Mouse (Mus musculus): ENCODE measurements around the gene Rftn1. TPM values are rescaled to one million over a fixed set of nuclear protein-coding genes. Genes with fewer than 3 reads are reported as not detected.
A peak's percentile ranks its signal among the peaks of the same experiment; 100 is the strongest.
"Not testable (repeated sequence)": the region's sequence is repeated elsewhere in the genome, so short reads cannot be mapped to it uniquely, and the experiment has no call there.

The Rftn1 gene
- total RNA-seq, 2 experiments from 2014 or later, result 0.19 to 4.3 TPM

- not testable (repeated sequence) for ATAC-seq (replicated peaks; ENCODE audit: low FRiP score, poor library complexity, severe bottlenecking)
Measured at GRCm38 (mm10) chr17:50205840-50206239, 15.4 kb upstream of the Rftn1 start.

DNA sequence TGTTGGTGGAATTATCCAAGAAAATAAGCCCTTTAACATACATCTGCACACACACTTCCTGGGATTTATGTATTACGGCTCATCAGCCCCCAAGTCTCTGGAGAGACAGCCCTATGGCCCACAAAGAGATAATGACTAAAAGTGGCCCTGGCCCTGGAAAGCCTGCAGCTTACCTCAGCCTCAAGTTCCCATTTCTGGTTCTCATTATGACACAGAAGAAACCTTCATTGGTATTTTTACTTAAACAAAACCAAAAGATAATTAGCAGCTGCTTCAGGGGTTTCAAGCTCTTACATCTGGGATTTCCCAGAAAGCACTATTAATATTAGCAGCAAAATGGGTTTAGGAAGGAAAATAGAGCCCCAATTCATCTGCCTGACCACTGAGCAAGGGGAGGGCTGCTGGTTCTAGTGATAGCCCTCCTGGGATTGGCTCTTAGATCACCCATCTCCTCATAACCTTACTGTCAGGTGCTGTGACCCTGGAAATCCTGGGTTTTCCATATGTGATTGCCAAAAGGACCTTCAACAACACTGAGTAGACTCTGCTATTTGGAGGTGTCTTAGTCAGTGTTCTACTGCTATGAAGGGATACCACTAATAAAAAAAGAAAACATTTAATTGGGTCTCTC lies 14.8 kb upstream of the Rftn1 start:
- ATAC-seq (replicated peaks; ENCODE audit: low FRiP score, poor library complexity, severe bottlenecking), result no peak

GRCm38 (mm10) chr17:50201828-50202445 lies 11.5 kb upstream of the Rftn1 start:
- ATAC-seq (replicated peaks; ENCODE audit: low FRiP score, poor library complexity, severe bottlenecking), result no peak

DNA sequence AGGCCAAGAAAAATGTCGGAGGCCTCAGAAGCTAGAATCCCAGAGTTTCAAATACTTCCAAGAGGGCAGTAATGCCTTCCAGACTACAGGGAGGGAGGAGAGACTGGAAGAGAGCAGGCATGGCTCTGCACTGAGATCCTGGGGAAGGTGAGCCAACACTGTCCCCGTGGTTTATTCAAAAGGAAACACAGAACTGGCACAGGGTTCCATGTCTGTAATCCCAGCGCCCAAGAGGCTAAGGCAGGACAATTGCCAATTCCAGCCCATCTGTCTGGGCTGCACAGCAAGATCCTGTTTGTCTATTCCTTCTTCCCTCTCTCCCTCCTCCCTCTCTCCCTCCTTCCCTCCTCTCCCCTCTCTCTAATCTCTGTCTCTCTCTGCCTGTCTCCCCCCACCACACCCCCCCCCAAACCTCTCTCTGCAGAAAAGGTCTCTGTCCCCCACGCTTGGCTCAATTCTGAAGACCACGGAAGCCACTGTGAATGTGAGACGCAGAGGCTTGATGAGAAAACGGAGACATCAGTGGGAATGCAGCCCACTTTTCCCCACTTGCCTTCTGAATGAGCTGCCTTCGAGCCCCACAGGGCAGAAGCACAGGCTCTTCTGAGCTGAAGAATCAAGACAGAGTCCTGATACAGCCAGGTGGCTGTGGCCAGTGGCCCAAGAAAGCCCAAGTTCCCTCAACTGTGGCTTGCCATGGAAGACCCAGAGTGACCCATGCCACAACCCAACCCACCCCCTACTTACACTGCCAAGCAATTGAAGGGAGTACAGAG lies 8.8 kb upstream of the Rftn1 start:
- ATAC-seq (replicated peaks; ENCODE audit: low FRiP score, poor library complexity, severe bottlenecking), result no peak

GRCm38 (mm10) chr17:50197572-50197971 lies 7.1 kb upstream of the Rftn1 start:
- no peak for ATAC-seq (replicated peaks; ENCODE audit: low FRiP score, poor library complexity, severe bottlenecking)

DNA sequence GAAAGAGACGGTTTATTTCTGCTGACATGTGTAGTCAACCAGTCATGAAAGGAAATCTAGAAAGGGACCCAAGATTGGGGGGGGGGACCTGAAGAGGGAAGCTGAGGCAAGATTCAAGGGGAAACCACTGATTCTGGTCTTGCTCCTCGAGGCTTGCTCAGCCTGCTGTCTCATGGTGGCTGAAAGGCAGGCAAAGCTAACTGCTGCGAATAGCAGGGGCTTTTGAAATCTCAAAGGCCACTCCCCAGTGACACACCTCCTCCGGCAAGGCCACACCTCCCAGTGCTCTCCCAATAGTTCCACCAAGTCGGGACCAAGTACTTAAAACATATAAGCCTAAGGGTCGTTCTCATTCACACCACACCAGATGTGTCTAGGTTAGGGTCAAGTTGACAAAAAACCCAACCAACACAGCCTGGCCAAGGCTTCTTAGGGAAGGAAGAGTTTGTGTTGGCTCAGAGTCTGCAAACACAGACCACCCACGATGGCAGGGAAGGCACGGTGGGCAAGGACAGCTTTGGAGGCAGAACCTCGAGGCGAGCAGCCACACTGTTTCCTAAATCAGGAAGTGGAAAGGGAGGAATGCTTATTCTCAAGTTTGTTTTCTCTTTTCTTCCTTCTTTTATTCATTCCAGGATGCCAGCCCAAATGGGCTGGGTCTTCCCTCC lies 5.7 kb upstream of the Rftn1 start:
- no peak for ATAC-seq (replicated peaks; ENCODE audit: low FRiP score, poor library complexity, severe bottlenecking)

DNA sequence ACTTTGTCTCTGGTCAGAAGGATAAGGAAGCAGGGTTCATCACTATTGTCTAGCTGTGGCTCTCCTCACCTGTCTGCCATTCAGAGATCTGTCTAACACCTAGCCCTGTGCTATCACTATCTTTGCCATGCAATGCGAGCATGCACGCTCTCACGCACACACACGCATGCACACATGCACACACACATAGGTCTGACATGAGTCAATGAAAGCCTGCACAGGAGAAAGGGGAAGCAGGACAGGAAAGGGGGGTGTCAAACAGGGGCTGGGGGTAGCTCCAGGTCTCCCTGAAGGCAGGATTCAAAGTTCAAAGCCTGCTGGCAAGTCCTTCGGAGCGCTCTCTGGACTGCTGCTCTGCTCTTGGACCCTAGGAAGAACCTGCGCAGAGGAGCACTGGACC lies 4.9 kb upstream of the Rftn1 start:
- no peak for ATAC-seq (replicated peaks; ENCODE audit: low FRiP score, poor library complexity, severe bottlenecking)

GRCm38 (mm10) chr17:50194541-50194940 lies 4.1 kb upstream of the Rftn1 start:
- no peak for ATAC-seq (replicated peaks; ENCODE audit: low FRiP score, poor library complexity, severe bottlenecking)

GRCm38 (mm10) chr17:50193653-50194052 lies 3.2 kb upstream of the Rftn1 start:
- no peak for ATAC-seq (replicated peaks; ENCODE audit: low FRiP score, poor library complexity, severe bottlenecking)

DNA sequence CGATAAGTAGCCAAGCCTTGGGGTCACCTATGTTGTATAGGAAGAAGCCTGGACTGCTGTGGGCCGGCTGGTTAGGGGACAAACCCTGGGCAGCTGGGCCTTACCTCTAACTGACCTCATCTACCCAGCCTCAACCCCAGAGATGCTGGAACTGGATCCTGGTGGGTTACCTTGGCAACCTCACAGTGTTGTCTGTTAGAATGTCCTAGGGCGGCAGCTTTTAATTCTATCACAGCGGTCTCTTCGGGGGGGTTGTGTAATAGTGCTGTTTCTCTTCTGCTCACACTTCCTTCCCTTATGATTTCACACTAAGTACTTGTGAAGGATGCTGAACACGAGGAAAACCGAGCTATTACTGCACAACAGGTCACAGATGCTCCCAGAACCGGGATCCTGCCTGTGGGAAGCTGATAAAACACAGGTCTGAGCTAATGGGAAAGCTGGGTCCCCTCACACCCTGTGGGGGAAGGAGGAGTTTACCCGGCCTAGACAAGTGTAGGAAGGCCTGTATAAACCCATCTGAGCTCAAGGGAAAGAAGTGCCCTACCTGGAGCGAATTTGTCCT lies 2.0 kb upstream of the Rftn1 start:
- no peak for ATAC-seq (replicated peaks; ENCODE audit: low FRiP score, poor library complexity, severe bottlenecking)

DNA sequence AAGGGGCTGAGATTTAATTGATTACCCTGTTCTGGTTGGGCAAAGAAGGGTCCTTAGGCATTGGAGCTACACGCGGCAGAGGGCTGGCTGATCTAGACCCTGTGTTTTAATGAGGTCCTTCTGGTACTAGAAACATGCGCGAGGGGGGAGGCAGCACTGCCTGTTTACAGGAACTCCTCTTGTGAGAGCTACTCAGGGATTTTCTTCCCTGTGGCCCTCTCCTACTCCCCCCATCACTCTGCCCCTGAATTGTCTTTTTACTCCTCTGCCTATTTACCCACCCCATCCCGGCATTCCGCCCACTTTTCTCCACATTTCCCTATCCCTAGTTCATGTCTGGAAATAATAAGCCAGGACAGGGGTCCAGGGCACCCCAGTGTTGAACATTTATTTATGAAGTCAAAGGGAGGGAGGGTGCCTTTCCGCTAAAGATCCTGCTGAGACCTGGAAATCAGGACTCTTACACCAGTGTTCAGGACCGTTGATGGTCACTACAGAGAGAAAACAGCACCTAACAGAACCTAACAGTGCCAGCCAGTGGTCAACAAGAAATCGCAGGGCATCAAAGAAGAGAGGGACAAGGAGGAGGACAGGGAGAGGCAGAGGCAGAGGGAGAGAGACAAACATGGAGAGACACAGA lies 964 bp upstream of the Rftn1 start:
- ATAC-seq (replicated peaks; ENCODE audit: low FRiP score, poor library complexity, severe bottlenecking), result no peak

GRCm38 (mm10) chr17:50189381-50190012 lies 977 bp downstream of the Rftn1 start:
- 0 out of 2 replicates have a peak, but pooled peaks have one; percentile 36 for ATAC-seq (replicated peaks; ENCODE audit: low FRiP score, poor library complexity, severe bottlenecking)

- no peak for ATAC-seq (replicated peaks; ENCODE audit: low FRiP score, poor library complexity, severe bottlenecking)
Measured at GRCm38 (mm10) chr17:50188662-50189345, 1.7 kb downstream of the Rftn1 start.

- ATAC-seq (replicated peaks; ENCODE audit: low FRiP score, poor library complexity, severe bottlenecking), result no peak
Measured at GRCm38 (mm10) chr17:50185616-50186015, 4.9 kb downstream of the Rftn1 start.

- no peak for ATAC-seq (replicated peaks; ENCODE audit: low FRiP score, poor library complexity, severe bottlenecking)
Measured at GRCm38 (mm10) chr17:50185083-50185482, 5.4 kb downstream of the Rftn1 start.

GRCm38 (mm10) chr17:50184217-50185038 lies 6.0 kb downstream of the Rftn1 start:
- ATAC-seq (replicated peaks; ENCODE audit: low FRiP score, poor library complexity, severe bottlenecking), result no peak

GRCm38 (mm10) chr17:50183300-50183699 lies 7.2 kb downstream of the Rftn1 start:
- no peak for ATAC-seq (replicated peaks; ENCODE audit: low FRiP score, poor library complexity, severe bottlenecking)

GRCm38 (mm10) chr17:50182542-50182951 lies 7.9 kb downstream of the Rftn1 start:
- ATAC-seq (replicated peaks; ENCODE audit: low FRiP score, poor library complexity, severe bottlenecking), result no peak
